ENCODE assay signal across 17 mouse cellular contexts in genomic region chr3:30258421-30258820, GRCm38 (mm10).
DNase-seq lines count a peak whose midpoint lies in the region; ATAC-seq and TF ChIP-seq lines count a peak whose summit lies in the region.
"Had no signal": no experiment of that assay in that cellular context is flagged by ENCODE, and none has a peak within 500 bp of the region (broad histone marks: within the 10 kb centered on the region; RNA-seq: fewer than 3 reads in every experiment).

No protein-coding gene starts in this region.

- DNase-seq in heart, adult 2 months, result no peak
- DNase-seq in embryo, embryonic 10 days (ENCODE audit: low spot score), result peak; percentile 46
- peak; percentile 60 for DNase-seq in embryo, embryonic 11 days
- DNase-seq in limb, embryonic 10.5 days (ENCODE audit: low spot score), result peak; percentile 63
- DNase-seq in T-cell, adult 2 months (ENCODE audit: low spot score), result no peak
- no peak for DNase-seq in right cerebral cortex, postnatal 25 days
- DNase-seq: adrenal gland, adult 2 months; cerebellum, adult 11 months; cerebellum, postnatal 36 days; gastrocnemius, postnatal 25 days; lung, adult 2 months; right cerebral cortex, postnatal 14 days; thymus, postnatal 36 days had no signal

- ATAC-seq in heart, embryonic 16.5 days (replicated peaks; ENCODE audit: extremely low read depth, insufficient read depth, low FRiP score), result no peak
- ATAC-seq: hindbrain, postnatal 0 days had no signal

- H3K79me2 ChIP-seq in heart, adult 2 months (replicated peaks; ENCODE audit: control insufficient read depth, insufficient read depth, low read length), result no peaks in the 10 kb centered on the region

- no peak for TF ChIP-seq EP300 in heart, adult 2 months (IDR thresholded peaks at IDR 0.05; ENCODE audit: insufficient read depth, low read depth, low read length)

- no peak for TF ChIP-seq POLR2A in heart, adult 2 months (IDR thresholded peaks at IDR 0.05; ENCODE audit: insufficient read depth, low read depth, low read length)

- H3K4me3 ChIP-seq in heart, embryonic 16.5 days (ENCODE audit: low read length), result no peak overlapping the region
- no peak overlapping the region for H3K4me3 ChIP-seq in heart, adult 2 months
- H3K4me3 ChIP-seq in limb, embryonic 10.5 days, result peak overlapping the region; percentile 12; the same call in 1 of the 2 replicates
- H3K4me3 ChIP-seq: kidney, embryonic 15.5 days had no signal

- TF ChIP-seq CTCF in heart, adult 2 months (IDR thresholded peaks at IDR 0.05), result no peak

- no peaks in the 10 kb centered on the region for H3K36me3 ChIP-seq in heart, embryonic 16.5 days (ENCODE audit: control insufficient read depth, insufficient read depth)
- H3K36me3 ChIP-seq in heart, adult 2 months (ENCODE audit: control insufficient read depth, insufficient read depth, low read length), result no peaks in the 10 kb centered on the region
- no peaks in the 10 kb centered on the region for H3K36me3 ChIP-seq in limb, embryonic 10.5 days
- H3K36me3 ChIP-seq: G1E; kidney, embryonic 15.5 days had no signal

- 19% methylated on average over 10 of the region's 10 CpGs for WGBS in heart, embryonic 16.5 days
- 50% methylated on average over 10 of the region's 10 CpGs for WGBS in heart, adult 2 months
- WGBS in limb, embryonic 10.5 days, result 18% methylated on average over 10 of the region's 10 CpGs

- intact Hi-C loops in heart, adult 2 months (cut with DNase I), result no loop called here

- no peaks in the 10 kb centered on the region for H3K9me3 ChIP-seq in heart, embryonic 16.5 days (replicated peaks; ENCODE audit: control insufficient read depth, low read length)
- H3K9me3 ChIP-seq in limb, embryonic 10.5 days (replicated peaks), result no peaks in the 10 kb centered on the region
- H3K9me3 ChIP-seq: G1E; kidney, embryonic 15.5 days had no signal

- H3K27me3 ChIP-seq in heart, embryonic 16.5 days (ENCODE audit: control insufficient read depth, insufficient read depth, low read length), result no peaks in the 10 kb centered on the region
- no peaks in the 10 kb centered on the region for H3K27me3 ChIP-seq in heart, adult 2 months (ENCODE audit: control insufficient read depth, insufficient read depth, low read length)
- no peaks in the 10 kb centered on the region for H3K27me3 ChIP-seq in limb, embryonic 10.5 days (ENCODE audit: low read depth, poor library complexity, severe bottlenecking)
- H3K27me3 ChIP-seq: kidney, embryonic 15.5 days had no signal

- H3K9ac ChIP-seq in heart, embryonic 16.5 days (ENCODE audit: low read length), result no peak overlapping the region
- no peak overlapping the region for H3K9ac ChIP-seq in heart, adult 2 months (ENCODE audit: low read depth, low read length)
- H3K9ac ChIP-seq: kidney, embryonic 15.5 days had no signal

- no peak overlapping the region for H3K27ac ChIP-seq in heart, embryonic 16.5 days (ENCODE audit: low read length)
- H3K27ac ChIP-seq in heart, adult 2 months, result no peak overlapping the region
- H3K27ac ChIP-seq in limb, embryonic 10.5 days, result peak overlapping the region; percentile 82
- H3K27ac ChIP-seq: hindbrain, postnatal 0 days; kidney, embryonic 15.5 days had no signal

- H3K4me1 ChIP-seq in heart, embryonic 16.5 days (ENCODE audit: control insufficient read depth, insufficient read depth, low read length), result no peaks in the 10 kb centered on the region; the same call in 1 of the 2 replicates
- H3K4me1 ChIP-seq in heart, adult 2 months (ENCODE audit: control insufficient read depth, insufficient read depth, low read length), result no peaks in the 10 kb centered on the region
- H3K4me1 ChIP-seq in limb, embryonic 10.5 days, result peaks cover 56% of the 10 kb centered on the region

- H3K4me2 ChIP-seq in heart, embryonic 16.5 days (ENCODE audit: low read depth, low read length), result peak overlapping the region; percentile 22; the same call in 1 of the 2 replicates
- H3K4me2 ChIP-seq: kidney, embryonic 15.5 days had no signal

Comparison
In these comparisons a context has a peak if more than half of its experiments do, and no peak if none do; other contexts are left out.
1. DNase-seq: peak in embryo, embryonic 10 days (single experiment), embryo, embryonic 11 days (single experiment) and limb, embryonic 10.5 days (single experiment); none in heart, adult 2 months (0 of 2), T-cell, adult 2 months (single experiment) and right cerebral cortex, postnatal 25 days (single experiment).